Mouse (Mus musculus): ENCODE results near the gene Zfp454.

The Zfp454 gene

DNA sequence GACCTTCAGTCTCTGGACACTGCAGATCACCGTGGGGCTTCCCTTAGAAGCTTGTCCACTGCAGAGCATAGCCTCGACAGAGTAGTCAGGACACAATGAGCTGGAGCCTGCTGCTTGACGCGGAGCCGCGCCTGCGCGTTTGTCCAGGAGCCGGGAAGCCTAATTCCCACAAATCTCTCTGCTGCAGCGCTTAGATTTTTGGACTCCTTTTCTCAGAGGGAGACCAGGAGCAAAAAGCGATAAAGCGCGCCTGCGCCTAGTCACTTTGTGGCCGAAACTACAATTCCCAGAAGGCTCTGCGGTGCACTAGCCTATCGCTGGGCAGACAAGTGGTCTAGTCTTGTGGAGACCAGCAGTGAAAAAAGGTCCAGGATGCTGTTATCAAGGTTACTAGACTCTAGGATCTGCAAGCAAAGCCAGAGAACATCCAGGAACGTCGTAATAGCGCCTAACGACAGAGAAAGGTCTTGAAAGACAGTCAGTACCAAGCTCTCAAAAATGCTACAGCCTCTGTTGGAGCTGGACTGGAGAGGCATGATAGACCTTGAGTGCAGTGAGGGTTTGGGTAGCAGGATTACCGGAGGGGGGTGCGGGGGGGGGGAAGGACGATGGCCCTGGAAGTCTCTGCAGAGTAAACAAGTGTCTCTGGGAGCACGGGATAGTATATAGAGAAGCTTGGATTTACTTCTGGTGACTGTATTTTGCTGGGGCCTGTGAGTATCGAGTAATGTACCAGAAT lies at the start of gene Zfp454:
Gene Zfp454, minus strand, starts transcription at position 262 of the 739 bp plus-strand sequence.
- DNase-seq (ENCODE audit: low read depth) = no peak

DNA sequence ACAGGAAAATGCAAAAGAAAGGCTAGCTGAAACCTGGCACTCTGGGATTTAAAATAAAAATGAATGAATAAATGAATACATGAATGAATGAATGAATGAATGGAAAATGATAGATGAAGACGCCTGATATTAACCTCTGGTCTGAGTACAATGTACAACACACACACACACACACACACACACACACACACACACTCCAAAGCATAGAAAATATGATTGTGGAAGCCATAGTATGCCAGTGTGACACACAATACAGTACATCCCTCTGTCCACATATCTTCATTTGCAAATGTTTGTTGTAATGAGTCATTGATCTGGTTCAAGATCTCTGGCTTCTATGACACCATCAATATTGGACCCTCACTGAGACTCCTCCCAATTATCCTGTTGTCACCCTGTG lies 44.6 kb upstream of the Zfp454 start:
- no peak for DNase-seq (ENCODE audit: low read depth)

DNA sequence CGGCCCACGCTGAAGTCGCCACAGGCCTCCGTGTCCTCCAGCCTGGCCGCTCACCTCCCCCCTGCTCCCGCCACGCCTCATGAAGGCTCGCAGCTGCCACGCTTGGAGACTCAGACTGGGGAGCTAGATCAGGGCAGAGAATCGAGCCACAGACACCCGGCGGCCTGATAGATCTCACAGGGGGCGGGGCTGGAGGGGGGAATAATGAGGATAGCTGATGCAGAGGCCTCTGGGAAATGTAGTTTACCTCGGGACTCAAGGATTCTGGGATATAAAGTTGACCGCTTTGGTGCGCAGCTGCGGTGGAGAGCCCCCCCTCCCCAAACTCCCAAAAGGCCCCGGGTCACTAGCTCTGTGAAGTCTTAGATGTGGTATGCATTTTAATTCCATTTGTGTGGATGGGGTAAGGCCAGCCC lies 44.0 kb upstream of the Zfp454 start, which contains the start of gene Zfp354b:
Gene Zfp354b, minus strand, starts transcription at position 183 of the 416 bp plus-strand sequence.
- DNase-seq (ENCODE audit: low read depth) = no peak

DNA sequence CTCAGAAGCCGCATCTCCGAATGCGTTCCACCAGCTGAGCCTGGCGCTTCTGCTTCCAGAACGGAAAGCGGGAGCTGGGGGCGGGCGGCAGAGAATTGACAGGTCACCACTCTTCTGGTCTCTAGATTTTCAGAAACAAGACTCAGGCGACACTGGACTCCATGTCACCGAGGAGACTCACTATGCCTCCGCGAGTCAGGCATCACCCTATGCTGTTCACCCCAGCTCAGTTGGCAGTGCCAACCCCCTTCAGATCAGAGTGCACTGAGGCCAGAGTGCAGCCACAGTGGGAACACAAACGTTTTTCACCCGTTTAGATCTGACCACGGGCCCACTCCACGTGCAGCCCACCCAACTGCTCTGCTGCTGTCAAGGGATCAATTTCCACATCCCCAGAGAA lies 43.6 kb upstream of the Zfp454 start:
- no peak for DNase-seq (ENCODE audit: low read depth)

DNA sequence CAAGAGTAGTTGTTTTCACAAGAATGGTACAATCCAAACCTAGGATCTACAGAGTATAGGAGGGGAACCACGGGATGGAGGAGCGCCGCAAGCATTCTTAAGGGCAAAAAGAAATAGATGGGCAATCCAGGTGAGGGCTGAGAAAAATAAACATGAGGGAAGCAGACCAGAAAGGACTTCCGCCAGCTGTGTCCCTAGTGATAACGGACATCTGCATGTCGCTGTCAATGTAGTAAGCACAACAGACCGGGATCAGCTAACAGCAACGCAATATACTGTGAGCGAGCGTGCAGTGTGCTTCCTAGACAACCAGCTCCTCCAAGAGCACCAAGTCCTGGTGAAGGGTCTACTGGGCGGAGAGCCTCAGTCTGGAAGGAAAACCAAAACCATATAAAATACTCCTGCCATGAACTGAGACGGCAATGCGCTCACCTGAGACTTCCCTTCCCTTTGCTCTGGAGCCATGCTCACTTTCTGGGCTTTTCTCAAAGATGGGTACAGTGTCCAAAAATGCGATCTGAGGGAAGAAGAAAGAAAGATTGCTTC lies 43.1 kb upstream of the Zfp454 start:
- DNase-seq (ENCODE audit: low read depth) = no peak

DNA sequence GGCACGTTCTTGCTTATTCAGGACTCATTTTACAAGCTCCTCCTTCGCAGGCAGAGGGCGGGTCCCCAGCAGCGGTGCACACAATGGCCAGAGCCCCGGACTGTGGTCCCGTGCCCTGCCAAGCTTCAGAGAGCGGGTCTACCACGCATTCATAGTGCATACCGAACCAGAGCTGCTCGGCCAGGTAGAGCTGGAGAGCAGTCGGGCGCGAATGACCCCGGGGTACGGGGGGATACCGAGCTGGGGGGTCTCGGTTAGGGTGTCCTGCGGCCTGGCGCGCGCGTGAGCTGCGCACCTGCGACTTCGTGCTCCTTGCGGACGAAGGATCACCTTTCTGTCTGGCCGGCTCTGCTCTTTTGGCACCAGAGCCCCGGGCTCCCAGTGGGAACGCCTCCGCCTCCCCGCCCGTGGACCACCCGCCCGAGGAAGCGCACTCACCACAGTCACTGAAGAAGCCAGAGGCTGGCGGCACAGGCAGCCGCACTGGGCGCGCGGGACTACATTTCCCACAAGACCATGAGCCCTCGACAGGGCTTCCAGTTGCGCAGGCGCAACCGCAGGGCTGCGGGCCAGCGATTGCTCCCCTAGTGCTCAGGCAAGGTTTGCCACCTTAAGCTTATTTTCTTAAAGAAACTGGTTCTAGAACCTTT lies 28.3 kb upstream of the Zfp454 start, which contains the start of gene Zfp2:
Gene Zfp2, minus strand, starts transcription at position 495 of the 650 bp plus-strand sequence.
- peak; percentile 74 for DNase-seq (ENCODE audit: low read depth)

DNA sequence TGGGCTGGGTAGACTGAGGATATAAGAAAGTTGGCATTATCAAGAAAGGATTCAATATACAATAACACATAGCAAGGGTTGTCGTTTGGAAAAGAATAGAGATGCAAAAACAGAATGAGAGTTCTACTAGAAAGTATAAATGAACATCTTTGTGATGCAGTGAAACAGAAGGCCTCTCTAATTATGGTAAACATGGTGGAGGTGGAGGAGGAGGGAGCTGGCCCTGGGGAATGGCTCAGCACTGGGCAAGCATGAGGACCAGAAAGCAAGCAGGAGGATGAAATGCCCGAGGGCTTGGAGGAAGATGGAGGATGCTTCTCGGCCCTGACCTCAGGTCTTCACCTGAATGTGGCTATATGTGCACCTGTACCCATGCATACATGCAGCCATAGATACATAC lies 27.0 kb upstream of the Zfp454 start:
- DNase-seq (ENCODE audit: low read depth) = no peak

DNA sequence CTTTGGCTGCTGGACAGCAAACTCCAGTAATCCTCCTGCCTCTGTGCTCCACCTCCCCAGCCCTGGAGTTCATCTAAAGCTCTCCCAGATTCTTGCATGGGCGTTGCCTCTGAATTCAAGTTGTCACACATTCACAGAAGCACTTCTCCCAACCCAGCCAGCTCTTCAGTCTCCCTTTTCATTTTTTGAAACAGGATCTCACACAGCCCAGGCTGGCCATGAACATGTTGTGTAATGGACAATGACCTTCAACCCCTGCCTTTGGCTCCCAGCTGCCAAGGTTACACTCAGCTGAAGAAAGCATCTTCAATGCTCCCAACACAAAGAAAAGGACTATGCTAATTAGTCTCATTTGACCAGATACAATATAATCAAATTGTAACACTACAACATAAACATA lies 25.9 kb upstream of the Zfp454 start:
- no peak for DNase-seq (ENCODE audit: low read depth)

DNA sequence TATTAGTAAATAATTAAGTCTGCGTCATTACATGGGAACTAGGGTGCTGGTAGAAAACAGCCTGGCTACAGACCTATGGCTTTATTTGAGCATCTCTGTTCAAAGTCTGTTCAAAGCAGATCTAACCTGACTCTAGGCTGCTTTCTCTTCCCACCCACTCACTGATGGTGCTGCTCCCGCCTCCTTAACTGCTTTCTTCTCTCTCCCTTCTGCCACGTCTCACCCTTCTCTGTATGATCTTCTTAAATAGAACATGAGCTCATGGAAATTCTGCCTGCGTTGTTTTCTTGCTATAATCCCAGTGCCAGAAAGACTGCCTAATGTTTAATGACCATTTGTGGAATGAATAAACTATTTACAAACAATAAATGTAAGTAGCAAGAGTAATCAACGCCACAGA lies 20.7 kb upstream of the Zfp454 start:
- DNase-seq (ENCODE audit: low read depth) = no peak

DNA sequence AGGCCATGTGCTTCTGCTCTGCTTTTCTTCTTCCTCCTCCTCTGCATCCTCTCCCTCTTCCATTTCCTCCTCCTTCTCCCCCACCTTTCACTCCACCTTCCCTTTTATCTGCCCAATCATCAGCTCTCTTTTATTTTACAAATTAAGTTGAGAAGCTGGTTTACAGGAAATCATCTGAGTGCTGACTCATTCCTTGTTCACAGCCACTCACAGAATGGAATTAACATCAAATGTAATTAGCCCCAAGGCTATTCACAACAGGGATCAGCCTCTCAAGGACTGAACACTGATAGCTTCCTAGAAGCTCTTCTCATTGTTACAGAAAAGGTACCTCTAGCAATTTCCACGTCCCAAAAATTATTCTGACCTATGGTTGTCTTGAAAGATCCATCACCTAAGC lies 9.9 kb upstream of the Zfp454 start:
- DNase-seq (ENCODE audit: low read depth) = no peak

DNA sequence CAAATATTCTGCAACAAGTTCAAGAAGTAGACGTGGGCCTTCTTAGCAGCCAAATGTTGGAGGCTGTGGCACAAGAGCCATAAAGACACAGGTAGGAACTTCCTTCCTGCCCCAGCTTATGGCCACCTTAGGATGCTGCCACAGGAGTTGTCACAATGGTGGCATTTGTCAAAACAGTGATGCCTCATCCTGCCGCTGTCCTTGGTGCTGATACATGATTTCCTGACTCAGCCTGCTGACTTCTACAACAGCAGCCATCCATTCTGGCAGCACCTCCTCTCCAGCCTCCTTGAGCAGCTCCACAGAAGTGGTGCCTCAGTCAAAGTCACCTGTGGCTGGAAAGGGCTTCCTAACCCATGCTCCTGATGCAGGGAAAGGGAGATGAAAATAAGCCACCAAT lies 5.0 kb upstream of the Zfp454 start:
- peak; percentile 16 for DNase-seq (ENCODE audit: low read depth)

DNA sequence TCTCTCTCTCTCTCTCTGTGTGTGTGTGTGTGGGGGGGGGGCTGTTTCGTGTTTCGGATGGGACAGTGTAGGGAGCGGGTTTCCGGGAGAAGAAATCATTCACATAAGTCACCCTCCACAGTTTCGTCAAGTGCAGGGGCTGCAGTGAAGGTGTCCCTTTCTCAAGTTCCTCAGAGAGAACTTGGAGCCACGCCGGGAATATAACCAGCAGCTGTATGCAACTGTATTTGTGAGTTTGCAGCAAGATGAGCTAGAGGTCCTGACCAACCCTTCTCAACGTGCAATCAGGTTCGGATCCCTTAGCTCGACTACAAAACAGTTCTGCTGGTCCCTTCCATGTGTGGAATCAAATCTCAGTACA lies 538 bp downstream of the Zfp454 start:
- DNase-seq (ENCODE audit: low read depth) = no peak

DNA sequence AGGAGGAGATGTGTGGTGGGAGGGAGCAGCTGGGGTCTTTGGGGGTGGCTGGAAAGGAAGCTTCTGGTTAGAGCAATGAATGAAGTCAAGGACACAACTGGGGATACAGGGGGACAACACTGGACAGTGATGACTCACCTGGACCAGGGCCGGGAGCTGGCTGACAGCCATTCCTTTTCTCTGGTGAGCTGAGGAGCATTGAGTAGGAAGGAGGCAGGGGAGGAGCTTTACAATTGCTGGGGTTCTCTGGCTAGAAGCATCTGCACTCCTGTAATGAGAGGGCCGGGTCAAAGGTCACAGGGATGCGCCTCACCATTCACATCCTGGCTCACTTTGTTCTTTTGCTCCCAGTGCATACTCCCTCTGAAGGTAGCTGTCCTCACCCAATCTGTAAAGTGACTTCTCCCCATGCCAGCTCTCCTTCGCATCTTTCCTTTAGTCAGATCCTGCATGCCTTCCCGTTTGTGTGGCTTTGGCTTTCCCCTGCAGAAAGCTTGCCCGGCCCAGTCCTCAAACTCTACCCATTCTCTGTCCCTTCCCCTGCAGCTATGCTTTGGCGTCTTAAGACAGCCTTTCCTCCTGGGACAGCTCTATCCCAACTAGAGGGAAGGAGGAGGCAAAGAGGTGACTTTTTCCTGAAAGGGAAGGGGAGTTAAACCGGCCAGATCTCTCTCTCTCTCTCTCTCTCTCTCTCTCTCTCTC lies 1.1 kb downstream of the Zfp454 start:
- DNase-seq (ENCODE audit: low read depth) = no peak

DNA sequence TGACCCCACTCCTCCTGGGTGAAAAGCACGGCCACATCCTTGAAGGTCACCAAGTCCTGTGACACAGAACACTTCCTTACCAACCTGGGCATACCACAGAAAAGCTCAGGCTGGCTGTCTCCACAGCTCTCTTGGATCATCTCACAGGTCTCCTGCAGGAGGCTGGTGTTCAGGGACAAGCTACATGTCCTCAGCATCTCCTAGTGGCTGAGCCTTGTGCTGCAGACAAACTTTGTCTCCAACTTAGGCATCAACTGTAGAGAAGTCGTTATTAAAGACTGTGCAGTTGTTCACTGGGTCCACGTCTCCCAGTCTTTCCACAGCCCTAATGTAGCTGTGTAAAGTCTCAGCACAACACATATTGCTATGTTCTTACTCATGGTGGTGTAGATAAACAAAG lies 3.7 kb downstream of the Zfp454 start:
- no peak for DNase-seq (ENCODE audit: low read depth)

DNA sequence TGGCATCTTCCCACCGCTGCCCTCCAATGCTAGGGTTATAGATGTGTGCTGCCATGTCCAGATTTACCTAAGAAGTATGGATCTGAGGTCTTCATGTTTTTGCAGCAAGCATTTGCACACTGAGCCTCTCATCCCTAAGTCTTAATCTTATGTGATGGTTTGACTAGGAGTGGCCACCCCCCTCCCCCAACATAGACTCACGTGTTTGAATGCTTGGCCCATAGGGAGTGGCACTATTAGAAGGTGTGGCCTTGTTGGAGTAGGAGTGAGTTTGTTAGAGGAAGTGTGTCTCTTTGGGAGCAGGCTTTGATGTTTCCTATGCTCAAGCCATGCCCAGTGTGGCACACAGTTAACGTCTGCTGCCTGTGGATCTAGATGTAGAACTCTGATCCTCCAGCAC lies 8.8 kb downstream of the Zfp454 start:
- no peak for DNase-seq (ENCODE audit: low read depth)

DNA sequence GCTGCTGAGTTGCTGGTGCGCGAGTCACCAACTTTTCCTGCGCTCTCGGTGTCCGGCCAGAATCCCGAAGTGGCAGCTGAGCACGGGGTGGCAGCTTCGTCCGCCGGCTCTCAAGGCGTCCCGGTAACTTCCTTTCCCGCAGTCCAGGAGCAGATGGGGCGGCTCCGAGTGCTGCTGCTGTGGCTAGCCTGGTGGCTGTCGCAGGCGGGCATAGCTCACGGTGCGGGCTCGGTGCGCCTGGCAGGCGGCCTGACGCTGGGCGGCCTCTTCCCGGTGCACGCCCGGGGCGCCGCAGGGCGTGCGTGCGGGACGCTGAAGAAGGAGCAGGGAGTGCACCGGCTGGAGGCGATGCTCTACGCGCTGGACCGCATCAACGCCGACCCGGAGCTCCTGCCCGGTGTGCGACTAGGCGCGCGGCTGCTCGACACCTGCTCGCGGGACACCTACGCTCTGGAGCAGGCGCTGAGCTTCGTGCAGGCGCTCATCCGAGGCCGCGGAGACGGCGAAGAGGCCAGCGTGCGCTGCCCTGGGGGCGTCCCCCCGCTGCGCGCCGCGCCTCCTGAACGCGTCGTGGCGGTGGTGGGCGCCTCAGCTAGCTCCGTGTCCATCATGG lies 36.4 kb downstream of the Zfp454 start:
- no peak for DNase-seq (ENCODE audit: low read depth)

DNA sequence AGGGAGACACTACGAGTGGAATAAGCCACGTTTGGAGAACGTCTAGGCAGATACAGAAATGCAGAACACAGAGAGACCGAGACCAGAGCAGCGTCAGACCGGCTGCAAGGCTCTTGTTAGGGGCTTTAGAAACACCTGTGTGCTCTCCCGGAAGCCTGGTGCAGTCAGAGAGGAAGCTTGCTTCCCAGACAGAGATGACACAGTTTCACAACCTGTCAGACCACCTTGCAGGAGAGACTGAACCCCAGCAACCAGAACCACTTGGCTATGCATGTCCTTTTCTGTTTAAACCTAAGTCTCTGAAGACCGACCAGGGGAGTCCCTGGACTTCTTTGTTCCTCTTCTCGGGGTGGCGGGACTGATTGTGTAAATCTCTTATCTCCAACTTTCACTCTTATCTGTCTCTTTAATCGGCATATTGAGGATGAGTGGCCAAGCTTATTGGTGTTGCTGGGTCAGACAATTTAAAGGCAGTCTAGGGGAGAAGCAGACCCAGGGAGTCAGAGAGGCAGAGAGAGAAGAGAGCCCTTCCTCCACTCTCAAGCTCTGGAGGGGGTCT lies 37.2 kb downstream of the Zfp454 start, which contains the start of gene Grm6:
Gene Grm6, plus strand, starts transcription at position 509 of the 559 bp plus-strand sequence.
- no peak for DNase-seq (ENCODE audit: low read depth)

DNA sequence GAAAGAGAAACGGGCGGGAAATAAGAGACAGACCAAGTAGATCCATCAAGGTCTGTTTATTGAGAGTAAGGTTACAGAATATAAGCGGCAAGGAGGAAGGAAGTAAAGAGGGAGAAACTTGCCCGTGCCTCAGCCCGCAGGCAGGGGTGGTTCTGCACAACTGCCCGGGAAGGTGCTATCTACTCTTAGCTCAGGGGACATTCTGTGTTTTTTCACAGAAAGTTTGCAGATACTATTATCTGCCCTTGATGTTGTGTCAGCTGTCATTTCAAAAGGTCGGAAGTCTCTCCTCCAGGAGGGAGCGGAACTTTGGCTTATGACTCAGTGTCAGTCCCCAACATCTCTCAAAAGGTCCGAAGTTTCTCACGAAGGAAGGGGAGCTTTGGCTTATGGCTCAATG lies 38.1 kb downstream of the Zfp454 start:
- no peak for DNase-seq (ENCODE audit: low read depth)

DNA sequence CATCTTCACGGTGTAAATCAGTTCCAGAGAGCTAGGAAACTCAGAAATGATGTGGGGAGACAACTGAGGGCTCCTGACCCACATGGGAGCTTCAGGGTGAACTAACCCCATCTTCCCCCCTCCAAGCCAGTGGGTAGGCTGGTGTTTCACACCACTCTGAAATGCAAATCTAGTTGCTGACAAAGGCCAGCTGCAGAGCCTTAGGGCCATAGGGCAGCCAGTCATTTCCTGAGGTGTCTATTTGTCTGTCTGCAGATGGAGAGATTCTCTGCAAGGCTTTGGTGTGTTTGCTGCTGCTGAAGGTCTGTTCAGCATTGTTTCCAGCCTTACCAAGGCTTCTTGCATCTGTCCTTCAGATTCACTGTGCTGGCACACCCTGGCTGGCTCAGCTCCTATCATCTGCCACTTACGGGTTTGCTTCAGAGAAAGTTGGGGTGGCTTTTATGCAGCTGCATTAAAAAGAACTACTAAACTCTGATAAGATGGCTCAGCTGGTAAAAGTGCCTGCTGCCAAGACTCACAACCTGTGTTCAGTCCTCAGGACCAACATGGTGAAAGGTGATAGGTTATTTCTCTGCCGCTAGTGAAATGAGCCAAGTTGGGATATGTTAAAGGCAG lies 38.8 kb downstream of the Zfp454 start:
- DNase-seq (ENCODE audit: low read depth) = no peak

DNA sequence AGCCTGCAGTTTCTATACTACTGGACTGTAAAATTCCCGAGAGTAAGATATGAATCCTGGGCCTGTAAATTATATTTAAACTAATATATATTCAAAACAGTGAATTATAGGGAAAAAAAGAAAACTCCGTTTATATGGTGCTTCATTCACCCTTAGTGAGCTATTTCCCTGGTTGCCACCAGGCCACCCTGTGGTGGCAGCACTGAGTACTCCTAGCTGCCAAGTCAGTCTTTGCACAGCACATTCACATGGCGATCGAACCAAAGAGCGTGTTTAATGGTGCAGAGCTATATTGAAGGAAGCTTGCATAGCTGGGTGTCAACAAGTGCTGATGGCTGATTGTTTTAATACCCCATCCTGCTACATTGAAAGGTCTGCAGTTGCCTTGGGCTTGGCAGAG lies 40.4 kb downstream of the Zfp454 start:
- no peak for DNase-seq (ENCODE audit: low read depth)

DNA sequence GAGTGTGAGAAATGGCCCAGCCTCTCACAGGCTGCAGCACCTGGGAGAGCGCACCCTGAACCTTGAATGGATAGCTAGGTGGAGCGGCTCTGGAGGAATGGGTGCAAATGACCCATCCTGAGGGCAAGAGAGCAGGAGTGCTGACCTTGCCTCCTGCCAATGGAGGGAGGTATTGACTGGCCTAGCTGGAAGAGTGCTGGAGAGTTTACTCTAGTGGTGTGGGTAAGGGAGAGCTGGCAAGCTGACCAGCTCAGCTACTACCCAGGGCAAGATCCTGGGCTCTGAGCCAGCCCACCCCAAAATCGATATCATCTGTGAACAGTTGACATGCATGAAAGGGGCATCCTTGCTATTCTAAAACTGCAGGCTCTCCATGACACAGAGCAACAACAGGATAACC lies 41.5 kb downstream of the Zfp454 start:
- DNase-seq (ENCODE audit: low read depth) = no peak
